Mouse (Mus musculus) liver, postnatal 0 days (tissue): ENCODE measurements around the gene Sp9.

ENCODE experiments used
- CTCF ChIP-seq: sonication (generic); IDR thresholded peaks from 2 replicates; pipeline ENCODE4 v1.5.1; 2016; ENCODE audit warnings: antibody characterized with exemption, low read depth
- EP300 ChIP-seq: IDR thresholded peaks from 2 replicates; pipeline ENCODE4 v1.6.1; 2016; ENCODE audit warnings: antibody characterized with exemption, low read depth, mild to moderate bottlenecking

DNA sequence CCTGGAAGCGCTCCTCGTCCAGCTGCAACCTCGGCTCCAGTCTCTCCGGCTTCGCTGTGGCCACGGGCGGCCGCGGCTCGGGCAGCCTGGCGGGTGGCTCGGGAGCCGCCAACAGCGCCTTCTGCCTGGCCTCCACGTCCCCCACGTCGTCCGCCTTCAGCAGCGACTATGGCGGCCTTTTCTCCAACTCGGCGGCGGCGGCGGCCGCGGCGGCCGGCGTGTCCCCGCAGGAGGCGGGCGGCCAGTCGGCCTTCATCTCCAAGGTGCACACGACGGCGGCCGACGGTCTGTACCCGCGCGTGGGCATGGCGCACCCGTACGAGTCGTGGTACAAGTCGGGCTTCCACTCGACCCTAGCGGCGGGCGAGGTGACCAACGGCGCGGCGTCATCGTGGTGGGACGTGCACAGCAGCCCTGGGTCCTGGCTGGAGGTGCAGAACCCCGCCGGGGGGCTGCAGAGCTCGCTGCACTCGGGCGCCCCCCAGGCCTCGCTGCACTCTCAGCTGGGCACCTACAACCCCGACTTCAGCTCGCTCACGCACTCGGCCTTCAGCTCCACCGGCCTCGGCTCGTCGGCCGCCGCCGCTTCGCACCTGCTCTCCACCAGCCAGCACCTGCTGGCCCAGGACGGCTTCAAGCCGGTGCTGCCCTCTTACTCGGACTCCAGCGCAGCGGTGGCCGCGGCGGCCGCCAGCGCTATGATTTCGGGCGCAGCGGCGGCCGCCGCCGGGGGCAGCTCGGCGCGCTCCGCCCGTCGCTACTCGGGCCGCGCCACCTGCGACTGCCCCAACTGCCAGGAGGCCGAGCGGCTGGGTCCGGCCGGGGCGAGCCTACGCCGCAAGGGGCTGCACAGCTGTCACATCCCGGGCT, 1.8 kb downstream of the Sp9 start:
- TF ChIP-seq EP300 (no peak), CTCF (no peak)
